Mouse (Mus musculus) limb, embryonic 14.5 days (tissue): ENCODE measurements around the gene Zdhhc19. TPM values are rescaled to one million over a fixed set of nuclear protein-coding genes. Genes with fewer than 3 reads are reported as not detected.

Source experiments
- ATAC-seq: fragments of 200-750 bp; cut with Nextera tagmentation; 2 replicates; pipeline ENCODE4 v1.8.0; 2017; ENCODE audit warnings: low read depth, moderate number of reproducible peaks, moderate TSS enrichment; ENCODE audit not compliant: low FRiP score
- DNase-seq: peaks from one replicate; pipeline ENCODE4 v3.0.0-alpha.2; 2015; ENCODE audit warnings: low spot score
- H3K27ac ChIP-seq: fragments of 300-500 bp; sonication (generic); replicated peaks from 2 replicates; pipeline ENCODE4 v1.5.1; 2014; ENCODE audit warnings: low read depth, mild to moderate bottlenecking, low read length, moderate library complexity, mixed read lengths
- H3K27me3 ChIP-seq: fragments of 300-500 bp; sonication (generic); 2 replicates; pipeline ENCODE4 v1.6.1; 2014; ENCODE audit warnings: low read length, mixed read lengths; ENCODE audit not compliant: control insufficient read depth, insufficient read depth
- H3K36me3 ChIP-seq: fragments of 300-500 bp; sonication (generic); 2 replicates; pipeline ENCODE4 v1.6.1; 2014; ENCODE audit warnings: mild to moderate bottlenecking, low read length, moderate library complexity, mixed read lengths; ENCODE audit not compliant: control insufficient read depth, insufficient read depth
- H3K4me1 ChIP-seq: fragments of 300-500 bp; sonication (generic); 2 replicates; pipeline ENCODE4 v1.6.1; 2014; ENCODE audit warnings: antibody characterized with exemption, low read length, mixed read lengths; ENCODE audit not compliant: control insufficient read depth, insufficient read depth
- H3K4me2 ChIP-seq: fragments of 300-500 bp; sonication (generic); replicated peaks from 2 replicates; pipeline ENCODE4 v1.6.1; 2014; ENCODE audit warnings: low read depth, mild to moderate bottlenecking, low read length, moderate library complexity; ENCODE audit not compliant: severe bottlenecking
- H3K4me3 ChIP-seq: fragments of 300-500 bp; sonication (generic); replicated peaks from 2 replicates; pipeline ENCODE4 v1.5.1; 2014; ENCODE audit warnings: low read length
- H3K9ac ChIP-seq: fragments of 300-500 bp; sonication (generic); 2 replicates; pipeline ENCODE4 v1.6.1; 2014; ENCODE audit warnings: mild to moderate bottlenecking, low read depth, low read length, moderate library complexity; ENCODE audit not compliant: severe bottlenecking
- H3K9me3 ChIP-seq: fragments of 300-500 bp; sonication (generic); 2 replicates; pipeline ENCODE4 v1.6.1; 2016; ENCODE audit warnings: low read length; ENCODE audit not compliant: control insufficient read depth
- POLR2A ChIP-seq: fragments of 200-500 bp; IDR thresholded peaks from 2 replicates; pipeline ENCODE4 v1.8.0; 2012; ENCODE audit warnings: inconsistent platforms, mild to moderate bottlenecking, moderate library complexity, borderline replicate concordance; ENCODE audit not compliant: insufficient read depth, insufficient read length; ENCODE audit errors: extremely low read depth
- WGBS: fragments of 180-500 bp; shearing (Covaris S2); extraction: QIAGEN DNeasy Blood & Tissue Kit; methylation state at CpG from one replicate; pipeline ENCODE4 v1.1.7; 2014; 5-methylcytosine and 5-hydroxymethylcytosine counted together
- polyA plus RNA-seq, 2 experiments: library from polyadenylated mRNA; depleted of rRNA in 1 of 2; stranded (reverse) in 1 of 2; unstranded in 1 of 2; fragments of >200 nt; fragmentation: Nextera tagmentation in 1 of 2; extraction: Ambion mirVana in 1 of 2; gene quantifications; 2 replicates each; pipeline versions ENCODE4 v1.2.1 to v1.2.3; 2012 to 2014

Zdhhc19 gene
- polyA plus RNA-seq (2012; rRNA removed) = not detected in 2 replicates
- polyA plus RNA-seq (2014; fragmentation: Nextera tagmentation; extraction: Ambion mirVana) = not detected in 2 replicates

DNA sequence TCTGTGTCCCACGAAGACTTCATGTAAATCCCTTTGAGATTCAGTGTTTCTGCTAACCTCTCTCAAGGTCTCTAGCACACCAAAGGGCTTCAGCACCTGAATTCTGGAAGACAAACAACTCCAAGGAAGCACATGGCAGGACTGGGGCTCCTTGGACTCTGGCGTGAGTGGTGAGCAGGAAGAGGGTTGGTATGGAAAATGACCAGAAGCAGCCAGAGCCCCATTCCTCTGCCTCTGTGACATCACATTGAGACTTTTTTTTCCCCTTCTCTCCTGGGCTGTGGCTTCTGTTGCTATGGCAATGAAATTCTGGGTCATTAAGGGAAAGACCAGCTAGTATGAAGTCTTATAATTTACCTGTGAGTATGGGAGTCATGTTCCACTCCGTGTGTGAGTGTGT, at the start of gene Zdhhc19:
Gene Zdhhc19, plus strand, starts transcription at position 301 of the 400 bp plus-strand sequence.
- H3K4me1 ChIP-seq = peaks cover 7% of the 10 kb centered on the region; the same call in 1 of the 2 replicates
- WGBS = 55% methylated on average over 3 of the region's 3 CpGs
- no peak within 1 kb of the TSS for H3K9ac ChIP-seq
- no peak for TF ChIP-seq POLR2A
- no peak for DNase-seq
- H3K4me2 ChIP-seq = no peak within 1 kb of the TSS
- H3K27ac ChIP-seq = no peak within 1 kb of the TSS
- no peak for ATAC-seq
- H3K9me3 ChIP-seq = no peaks in the 10 kb centered on the region
- H3K27me3 ChIP-seq = no peaks in the 10 kb centered on the region
- no peak within 1 kb of the TSS for H3K4me3 ChIP-seq
- no peaks in the 10 kb centered on the region for H3K36me3 ChIP-seq

DNA sequence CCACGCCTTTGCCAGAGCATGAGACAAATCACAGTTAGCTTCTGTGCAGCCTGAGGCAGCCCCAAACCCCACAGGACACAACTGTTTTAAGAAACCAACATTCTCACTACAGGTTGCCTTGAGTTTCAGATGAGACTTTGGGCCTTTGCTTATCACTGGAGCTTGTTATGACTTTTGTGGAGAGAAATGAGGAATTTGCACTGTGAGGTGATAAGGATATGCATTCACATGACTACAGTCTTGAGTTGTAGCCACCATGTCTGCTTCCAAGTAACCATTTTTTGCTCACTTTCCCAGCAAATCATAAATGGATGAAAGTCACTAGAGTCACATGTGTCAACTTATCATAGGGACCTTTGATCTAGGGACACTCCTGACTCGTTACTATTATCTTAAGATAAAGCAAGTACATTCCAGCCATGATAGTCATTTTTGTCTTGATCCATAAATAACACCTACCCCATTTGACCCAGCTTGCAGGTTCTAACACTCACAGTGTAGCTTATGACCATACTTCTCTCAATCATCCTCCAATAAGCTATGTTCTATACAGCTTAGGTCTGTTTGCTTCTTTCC, 49.4 kb upstream of the Zdhhc19 start:
- Histone ChIP-seq H3K4me2 (no peak overlapping the region), H3K27me3 (no peaks in the 10 kb centered on the region), H3K27ac (no peak overlapping the region), H3K9ac (no peak overlapping the region), H3K4me1 (no peaks in the 10 kb centered on the region), H3K36me3 (peaks cover 1% of the 10 kb centered on the region; the same call in 1 of the 2 replicates), H3K4me3 (no peak overlapping the region), H3K9me3 (no peaks in the 10 kb centered on the region)
- TF ChIP-seq POLR2A = no peak
- ATAC-seq (no peak), DNase-seq (no peak)
- whole genome bisulfite sequencing = 87% methylated on average over 2 of the region's 2 CpGs

GRCm38 (mm10) chr16:32449665-32450064, 46.4 kb upstream of the Zdhhc19 start:
- no peak overlapping the region for H3K27ac ChIP-seq
- peaks cover 10% of the 10 kb centered on the region for H3K36me3 ChIP-seq
- no peak for TF ChIP-seq POLR2A
- no peaks in the 10 kb centered on the region for H3K9me3 ChIP-seq
- H3K4me3 ChIP-seq = no peak overlapping the region
- WGBS = 83% methylated on average over 3 of the region's 3 CpGs
- H3K9ac ChIP-seq = no peak overlapping the region
- no peaks in the 10 kb centered on the region for H3K4me1 ChIP-seq
- no peak overlapping the region for H3K4me2 ChIP-seq
- no peaks in the 10 kb centered on the region for H3K27me3 ChIP-seq
- DNase-seq = no peak
- no peak for ATAC-seq

DNA sequence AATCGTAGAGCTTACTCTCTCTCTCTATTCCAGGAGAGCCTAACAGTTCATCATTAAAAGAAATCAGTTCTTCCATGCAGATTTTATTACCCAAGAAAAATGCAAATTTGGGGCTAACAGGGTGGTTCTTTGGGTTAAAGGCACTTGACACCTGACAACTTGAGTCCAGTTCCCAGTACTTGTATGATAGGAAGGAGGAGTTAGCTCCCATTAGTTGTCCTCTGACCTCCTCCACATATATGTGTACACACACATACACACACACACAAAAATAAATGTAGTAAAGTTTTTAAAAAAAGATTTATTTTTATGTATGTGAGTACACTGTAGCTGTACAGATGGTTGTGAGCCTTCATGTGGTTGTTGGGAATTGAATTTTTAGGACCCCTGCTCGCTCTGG, 45.9 kb upstream of the Zdhhc19 start:
- no peak for ATAC-seq
- Histone ChIP-seq H3K9ac (no peak overlapping the region), H3K4me3 (no peak overlapping the region), H3K4me2 (no peak overlapping the region), H3K4me1 (no peaks in the 10 kb centered on the region), H3K9me3 (no peaks in the 10 kb centered on the region), H3K36me3 (peaks cover 10% of the 10 kb centered on the region), H3K27me3 (no peaks in the 10 kb centered on the region), H3K27ac (no peak overlapping the region)
- 98% methylated on average over 2 of the region's 2 CpGs for WGBS
- DNase-seq = no peak
- no peak for TF ChIP-seq POLR2A

DNA sequence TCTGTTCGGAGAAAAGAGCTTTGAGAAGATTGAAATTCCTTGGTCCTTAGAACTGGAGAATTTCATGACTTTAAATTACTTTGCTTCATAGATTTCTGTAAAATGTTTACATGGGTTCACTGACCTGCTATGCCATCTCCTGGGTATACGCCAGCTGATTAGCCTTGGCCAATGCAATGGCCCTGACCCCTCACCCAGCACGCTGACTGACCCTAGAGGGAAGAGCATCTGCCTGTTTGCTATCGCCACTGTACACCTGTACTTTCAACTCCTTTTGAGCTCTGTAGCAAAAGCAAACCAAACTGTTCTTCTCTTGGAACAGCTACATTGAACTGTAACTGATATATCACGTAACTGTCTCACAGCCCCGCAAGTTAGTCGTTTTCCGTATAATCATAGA, 43.0 kb upstream of the Zdhhc19 start:
- Histone ChIP-seq H3K27ac (no peak overlapping the region), H3K9ac (no peak overlapping the region)

More for the DNA sequence above, 43.0 kb upstream of the Zdhhc19 start:
- no peak for TF ChIP-seq POLR2A
- H3K27me3 ChIP-seq = no peaks in the 10 kb centered on the region
- H3K36me3 ChIP-seq = peaks cover 18% of the 10 kb centered on the region
- no peaks in the 10 kb centered on the region for H3K4me1 ChIP-seq
- WGBS = 94% methylated on average over 8 of the region's 8 CpGs
- DNase-seq (no peak), ATAC-seq (no peak)
- H3K4me2 ChIP-seq = no peak overlapping the region
- H3K9me3 ChIP-seq = no peaks in the 10 kb centered on the region
- no peak overlapping the region for H3K4me3 ChIP-seq
